Mouse (Mus musculus) embryonic facial prominence, embryonic 15.5 days (tissue): Measurements from ENCODE around the gene Glyr1. TPM values are rescaled to one million over a fixed set of nuclear protein-coding genes. Genes with fewer than 3 reads are reported as not detected.
A peak's percentile ranks its signal among the peaks of the same experiment; 100 is the strongest.

ENCODE experiments used
- ATAC-seq: fragments of 200-750 bp; cut with Nextera tagmentation; 2 replicates; pipeline ENCODE4 v1.8.0; 2017; ENCODE audit warnings: low read depth, moderate TSS enrichment; ENCODE audit not compliant: insufficient number of reproducible peaks, low FRiP score, low TSS enrichment
- H3K27ac ChIP-seq: fragments of 300-500 bp; sonication (generic); replicated peaks from 2 replicates; pipeline ENCODE4 v1.5.1; 2015; ENCODE audit warnings: mild to moderate bottlenecking, inconsistent platforms
- H3K27me3 ChIP-seq: fragments of 300-500 bp; sonication (generic); 2 replicates; pipeline ENCODE4 v1.6.1; 2015; ENCODE audit warnings: inconsistent platforms
- H3K36me3 ChIP-seq: fragments of 300-500 bp; sonication (generic); 2 replicates; pipeline ENCODE4 v1.6.1; 2015; ENCODE audit warnings: mild to moderate bottlenecking, inconsistent platforms
- H3K4me1 ChIP-seq: fragments of 300-500 bp; sonication (generic); 2 replicates; pipeline ENCODE4 v1.6.1; 2015; ENCODE audit warnings: inconsistent platforms
- H3K4me2 ChIP-seq: fragments of 300-500 bp; sonication (generic); replicated peaks from 2 replicates; pipeline ENCODE4 v1.6.1; 2015; ENCODE audit warnings: mild to moderate bottlenecking, inconsistent platforms
- H3K4me3 ChIP-seq: fragments of 300-500 bp; sonication (generic); replicated peaks from 2 replicates; pipeline ENCODE4 v1.5.1; 2015; ENCODE audit warnings: mild to moderate bottlenecking, inconsistent platforms
- H3K9ac ChIP-seq: fragments of 300-500 bp; sonication (generic); 2 replicates; pipeline ENCODE4 v1.6.1; 2015; ENCODE audit warnings: inconsistent platforms
- H3K9me3 ChIP-seq: fragments of 300-500 bp; sonication (generic); replicated peaks from 2 replicates; pipeline ENCODE4 v1.6.1; 2016; ENCODE audit warnings: inconsistent platforms
- WGBS: fragments of 180-500 bp; shearing (Covaris S2); methylation state at CpG from one replicate; pipeline ENCODE4 v1.1.7; 2015; 5-methylcytosine and 5-hydroxymethylcytosine counted together
- polyA plus RNA-seq: library from polyadenylated mRNA; unstranded; fragments of >200 nt; fragmentation: Nextera tagmentation; extraction: Ambion mirVana; gene quantifications from 2 replicates; pipeline ENCODE4 v1.2.1, GENCODE M21; 2015

Gene Glyr1
- polyA plus RNA-seq, 1 experiment from 2014 or later, result 136 TPM

GRCm38 (mm10) chr16:5011285-5011684 is 38.4 kb downstream of the Glyr1 start:
- no peak overlapping the region for H3K4me2 ChIP-seq
- WGBS, result 84% methylated on average over 7 of the region's 7 CpGs
- no peak overlapping the region for H3K9ac ChIP-seq
- H3K4me3 ChIP-seq, result no peak overlapping the region
- H3K27ac ChIP-seq, result no peak overlapping the region
- peaks cover 22% of the 10 kb centered on the region for H3K36me3 ChIP-seq
- H3K9me3 ChIP-seq, result no peaks in the 10 kb centered on the region
- no peak for ATAC-seq
- H3K27me3 ChIP-seq, result no peaks in the 10 kb centered on the region
- H3K4me1 ChIP-seq, result peaks cover 11% of the 10 kb centered on the region

GRCm38 (mm10) chr16:5010371-5010935 is 39.2 kb downstream of the Glyr1 start:
- Histone ChIP-seq H3K4me2 (no peak overlapping the region), H3K36me3 (peaks cover 13% of the 10 kb centered on the region), H3K27ac (no peak overlapping the region), H3K9ac (no peak overlapping the region), H3K27me3 (no peaks in the 10 kb centered on the region), H3K4me3 (no peak overlapping the region), H3K9me3 (no peaks in the 10 kb centered on the region), H3K4me1 (peaks cover 11% of the 10 kb centered on the region)
- no peak for ATAC-seq
- 87% methylated on average over 10 of the region's 10 CpGs for WGBS

GRCm38 (mm10) chr16:5008076-5008475 is 41.6 kb downstream of the Glyr1 start:
- 79% methylated on average over 12 of the region's 12 CpGs for WGBS
- H3K4me3 ChIP-seq, result no peak overlapping the region
- peaks cover 11% of the 10 kb centered on the region for H3K4me1 ChIP-seq
- no peaks in the 10 kb centered on the region for H3K27me3 ChIP-seq
- H3K9ac ChIP-seq, result no peak overlapping the region
- H3K4me2 ChIP-seq, result no peak overlapping the region
- no peak overlapping the region for H3K27ac ChIP-seq
- no peak for ATAC-seq
- H3K36me3 ChIP-seq, result no peaks in the 10 kb centered on the region
- no peaks in the 10 kb centered on the region for H3K9me3 ChIP-seq

- 0 out of 2 replicates have a peak overlapping the region, but pooled peaks have one; percentile 8 for H3K4me3 ChIP-seq
- no peak overlapping the region for H3K9ac ChIP-seq
- ATAC-seq, result no peak
- 42% methylated on average over 6 of the region's 6 CpGs for WGBS
- H3K4me1 ChIP-seq, result peaks cover 7% of the 10 kb centered on the region
- H3K36me3 ChIP-seq, result no peaks in the 10 kb centered on the region
- H3K27ac ChIP-seq, result no peak overlapping the region
- H3K27me3 ChIP-seq, result no peaks in the 10 kb centered on the region
- H3K9me3 ChIP-seq, result no peaks in the 10 kb centered on the region
- H3K4me2 ChIP-seq, result peak overlapping the region; percentile 15; the same call in 1 of the 2 replicates
Measured at GRCm38 (mm10) chr16:5007492-5007891, 42.2 kb downstream of the Glyr1 start.

- 37% methylated on average over 5 of the region's 5 CpGs for WGBS
Measured at GRCm38 (mm10) chr16:5007067-5007466, 42.6 kb downstream of the Glyr1 start, which contains the start of gene Smim22. Gene Smim22, plus strand, starts transcription at chr16:5007288.

GRCm38 (mm10) chr16:5000611-5001010 is 49.1 kb downstream of the Glyr1 start:
- no peak overlapping the region for H3K9ac ChIP-seq
- WGBS, result 60% methylated on average over 3 of the region's 3 CpGs
- H3K9me3 ChIP-seq, result no peaks in the 10 kb centered on the region
- H3K4me3 ChIP-seq, result no peak overlapping the region
- no peaks in the 10 kb centered on the region for H3K27me3 ChIP-seq
- ATAC-seq, result no peak
- H3K4me2 ChIP-seq, result no peak overlapping the region
- H3K36me3 ChIP-seq, result no peaks in the 10 kb centered on the region
- no peaks in the 10 kb centered on the region for H3K4me1 ChIP-seq
- no peak overlapping the region for H3K27ac ChIP-seq

More at GRCm38 (mm10) chr16:5007067-5007466, 42.6 kb downstream of the Glyr1 start, which contains the start of gene Smim22:
- peak within 1 kb of the TSS; percentile 15; the same call in 1 of the 2 replicates for H3K4me2 ChIP-seq
- no peaks in the 10 kb centered on the region for H3K27me3 ChIP-seq
- no peak within 1 kb of the TSS for H3K9ac ChIP-seq
- H3K4me3 ChIP-seq, result 0 out of 2 replicates have a peak within 1 kb of the TSS, but pooled peaks have one; percentile 8
- no peak within 1 kb of the TSS for H3K27ac ChIP-seq
- peaks cover 3% of the 10 kb centered on the region for H3K4me1 ChIP-seq
- no peaks in the 10 kb centered on the region for H3K36me3 ChIP-seq
- 0 out of 2 replicates have a peak, but pooled peaks have one; percentile 55 for ATAC-seq
- H3K9me3 ChIP-seq, result no peaks in the 10 kb centered on the region

- Histone ChIP-seq H3K27ac (no peak overlapping the region), H3K36me3 (no peaks in the 10 kb centered on the region), H3K9me3 (no peaks in the 10 kb centered on the region), H3K4me3 (no peak overlapping the region), H3K4me1 (no peaks in the 10 kb centered on the region), H3K27me3 (no peaks in the 10 kb centered on the region), H3K9ac (no peak overlapping the region), H3K4me2 (no peak overlapping the region)
- ATAC-seq, result no peak
- 79% methylated on average over 1 of the region's 1 CpGs for WGBS
Measured at GRCm38 (mm10) chr16:4998984-4999383, 50.7 kb downstream of the Glyr1 start.

- Histone ChIP-seq H3K4me2 (no peak within 1 kb of the TSS), H3K9ac (no peak within 1 kb of the TSS), H3K27me3 (no peaks in the 10 kb centered on the region), H3K4me1 (no peaks in the 10 kb centered on the region), H3K9me3 (no peaks in the 10 kb centered on the region), H3K36me3 (no peaks in the 10 kb centered on the region), H3K4me3 (no peak within 1 kb of the TSS), H3K27ac (no peak within 1 kb of the TSS)
- ATAC-seq, result no peak
- 43% methylated on average over 3 of the region's 3 CpGs for WGBS
Measured at GRCm38 (mm10) chr16:4997553-4997952, 52.1 kb downstream of the Glyr1 start, which contains the start of gene Sept12. Gene Sept12, minus strand, starts transcription at chr16:4997852.

GRCm38 (mm10) chr16:4993276-4993675 is 56.4 kb downstream of the Glyr1 start:
- H3K4me3 ChIP-seq, result no peak overlapping the region
- no peak overlapping the region for H3K4me2 ChIP-seq
- H3K36me3 ChIP-seq, result no peaks in the 10 kb centered on the region
- no peak overlapping the region for H3K27ac ChIP-seq
- no peaks in the 10 kb centered on the region for H3K9me3 ChIP-seq
- H3K4me1 ChIP-seq, result no peaks in the 10 kb centered on the region
- no peak for ATAC-seq
- no peaks in the 10 kb centered on the region for H3K27me3 ChIP-seq
- H3K9ac ChIP-seq, result no peak overlapping the region
- WGBS, result 78% methylated on average over 4 of the region's 4 CpGs

- ATAC-seq, result no peak
- Histone ChIP-seq H3K9me3 (no peaks in the 10 kb centered on the region), H3K9ac (no peak overlapping the region), H3K36me3 (no peaks in the 10 kb centered on the region), H3K27ac (no peak overlapping the region), H3K27me3 (no peaks in the 10 kb centered on the region), H3K4me3 (no peak overlapping the region), H3K4me1 (no peaks in the 10 kb centered on the region), H3K4me2 (no peak overlapping the region)
- 91% methylated on average over 12 of the region's 12 CpGs for WGBS
Measured at GRCm38 (mm10) chr16:4984717-4985116, 64.9 kb downstream of the Glyr1 start.

- ATAC-seq, result no peak; the same call in 1 of the 2 replicates
- Histone ChIP-seq H3K4me1 (no peaks in the 10 kb centered on the region), H3K27ac (no peak overlapping the region), H3K27me3 (no peaks in the 10 kb centered on the region), H3K9me3 (no peaks in the 10 kb centered on the region), H3K36me3 (no peaks in the 10 kb centered on the region), H3K9ac (no peak overlapping the region), H3K4me3 (no peak overlapping the region), H3K4me2 (no peak overlapping the region)
- 67% methylated on average over 4 of the region's 4 CpGs for WGBS
Measured at GRCm38 (mm10) chr16:4979755-4980380, 69.8 kb downstream of the Glyr1 start.
